Mouse (Mus musculus) liver, adult 2 months (tissue): ENCODE results near the gene Insr. TPM values are rescaled to one million over a fixed set of nuclear protein-coding genes. Genes with fewer than 3 reads are reported as not detected.

ENCODE experiments used
- DNase-seq: peaks from one replicate; pipeline ENCODE4 v3.0.0-alpha.2; 2011; ENCODE audit warnings: low read depth, low spot score; ENCODE audit errors: extremely low read depth
- H3K27ac ChIP-seq: fragments of 200-500 bp; replicated peaks from 2 replicates; pipeline ENCODE4 v1.5.1; 2012; ENCODE audit warnings: low read depth, mild to moderate bottlenecking, control low read depth, inconsistent platforms, low read length; ENCODE audit not compliant: insufficient read depth
- H3K27me3 ChIP-seq: fragments of 200-500 bp; 2 replicates; pipeline ENCODE4 v1.6.1; 2012; ENCODE audit warnings: mild to moderate bottlenecking, moderate library complexity, low read length, inconsistent platforms; ENCODE audit not compliant: control insufficient read depth, insufficient read depth
- H3K36me3 ChIP-seq: fragments of 200-500 bp; 2 replicates; pipeline ENCODE4 v1.6.1; 2012; ENCODE audit warnings: low read length, inconsistent platforms; ENCODE audit not compliant: control insufficient read depth, insufficient read depth
- H3K4me1 ChIP-seq: fragments of 200-500 bp; 2 replicates; pipeline ENCODE4 v1.6.1; 2011; ENCODE audit warnings: low read length; ENCODE audit not compliant: control insufficient read depth, insufficient read depth
- H3K4me3 ChIP-seq: fragments of 200-500 bp; 2 replicates; pipeline ENCODE4 v1.5.1; 2011; ENCODE audit warnings: low read depth, mild to moderate bottlenecking, control low read depth, low read length, moderate library complexity; ENCODE audit not compliant: insufficient read depth
- H3K79me2 ChIP-seq: fragments of 200-500 bp; 2 replicates; pipeline ENCODE4 v1.6.1; 2012; ENCODE audit warnings: inconsistent platforms, mild to moderate bottlenecking, low read length, moderate library complexity; ENCODE audit not compliant: control insufficient read depth, insufficient read depth
- H3K9ac ChIP-seq: fragments of 200-500 bp; 2 replicates; pipeline ENCODE4 v1.6.1; 2012; ENCODE audit warnings: low read depth, mild to moderate bottlenecking, control low read depth, inconsistent platforms, low read length
- CTCF ChIP-seq: fragments of 200-500 bp; IDR thresholded peaks from 2 replicates; pipeline ENCODE4 v1.5.1; 2011; ENCODE audit warnings: low read depth, low read length, control low read depth
- POLR2A ChIP-seq: fragments of 200-500 bp; IDR thresholded peaks from 2 replicates; pipeline ENCODE4 v1.6.1; 2011; ENCODE audit warnings: low read length, control low read depth; ENCODE audit not compliant: insufficient read depth; ENCODE audit errors: extremely low read depth
- WGBS: fragments of 180-500 bp; shearing (Covaris S2); methylation state at CpG from one replicate; pipeline ENCODE4 v1.1.7; 2018; 5-methylcytosine and 5-hydroxymethylcytosine counted together
- polyA plus RNA-seq: library from polyadenylated mRNA; depleted of rRNA; stranded (reverse); fragments of >200 nt; gene quantifications from 2 replicates; pipeline ENCODE4 v1.2.3, GENCODE M21; 2012
- total RNA-seq: library from RNA; depleted of rRNA; stranded (reverse); fragments of >200 nt; gene quantifications from 2 replicates; pipeline ENCODE4 v1.2.3, GENCODE M21; 2014

Gene Insr
- total and polyA plus RNA-seq, 2 experiments = 28.5 to 70.0 TPM

GRCm38 (mm10) chr8:3220502-3220901, 58.9 kb downstream of the Insr start:
- Histone ChIP-seq H3K79me2 (peaks cover 23% of the 10 kb centered on the region; the same call in 1 of the 2 replicates), H3K27ac (peak overlapping the region; percentile 79), H3K27me3 (no peaks in the 10 kb centered on the region), H3K9ac (0 out of 2 replicates have a peak overlapping the region, but pooled peaks have one; percentile 17), H3K4me1 (peaks cover 39% of the 10 kb centered on the region), H3K4me3 (peak overlapping the region; percentile 13; the same call in 1 of the 2 replicates), H3K36me3 (no peaks in the 10 kb centered on the region)
- DNase-seq = peak; percentile 61
- TF ChIP-seq POLR2A (no peak), CTCF (no peak)
- WGBS = 12% methylated on average over 9 of the region's 9 CpGs

- peaks cover 22% of the 10 kb centered on the region for H3K79me2 ChIP-seq
- peak overlapping the region; percentile 79 for H3K27ac ChIP-seq
- H3K27me3 ChIP-seq = no peaks in the 10 kb centered on the region
- 29% methylated on average over 12 of the region's 12 CpGs for WGBS
- no peaks in the 10 kb centered on the region for H3K36me3 ChIP-seq
- TF ChIP-seq CTCF (no peak), POLR2A (no peak)
- peaks cover 44% of the 10 kb centered on the region for H3K4me1 ChIP-seq
- H3K9ac ChIP-seq = no peak overlapping the region
- H3K4me3 ChIP-seq = no peak overlapping the region
- peak; percentile 71 for DNase-seq
Observed at GRCm38 (mm10) chr8:3219921-3220411, 59.5 kb downstream of the Insr start.

DNA sequence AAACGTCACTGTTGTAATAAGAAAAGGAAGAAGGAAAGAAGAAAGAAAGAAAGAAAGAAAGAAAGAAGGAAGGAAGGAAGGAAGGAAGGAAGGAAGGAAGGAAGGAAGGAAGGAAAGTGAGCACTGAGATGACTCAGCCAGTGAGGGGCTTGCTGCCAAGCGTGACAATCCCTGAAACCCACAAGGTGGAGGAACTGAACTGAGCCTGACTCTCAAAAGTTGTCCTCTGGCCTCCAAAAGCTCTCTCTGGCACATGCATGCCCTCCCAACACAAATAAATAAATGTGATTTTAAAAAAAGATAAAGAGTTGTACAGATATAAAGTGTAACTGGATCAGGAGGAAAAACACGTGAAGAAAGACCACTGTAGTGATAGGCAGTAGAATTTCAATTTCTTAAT, 60.2 kb downstream of the Insr start:
- no peak for TF ChIP-seq POLR2A
- peaks cover 47% of the 10 kb centered on the region for H3K4me1 ChIP-seq
- H3K27me3 ChIP-seq = no peaks in the 10 kb centered on the region
- no peak overlapping the region for H3K27ac ChIP-seq
- 36% methylated on average over 3 of the region's 3 CpGs for WGBS
- no peak overlapping the region for H3K9ac ChIP-seq
- peak; percentile 65 for DNase-seq
- no peaks in the 10 kb centered on the region for H3K36me3 ChIP-seq
- H3K79me2 ChIP-seq = peaks cover 27% of the 10 kb centered on the region
- no peak overlapping the region for H3K4me3 ChIP-seq

DNA sequence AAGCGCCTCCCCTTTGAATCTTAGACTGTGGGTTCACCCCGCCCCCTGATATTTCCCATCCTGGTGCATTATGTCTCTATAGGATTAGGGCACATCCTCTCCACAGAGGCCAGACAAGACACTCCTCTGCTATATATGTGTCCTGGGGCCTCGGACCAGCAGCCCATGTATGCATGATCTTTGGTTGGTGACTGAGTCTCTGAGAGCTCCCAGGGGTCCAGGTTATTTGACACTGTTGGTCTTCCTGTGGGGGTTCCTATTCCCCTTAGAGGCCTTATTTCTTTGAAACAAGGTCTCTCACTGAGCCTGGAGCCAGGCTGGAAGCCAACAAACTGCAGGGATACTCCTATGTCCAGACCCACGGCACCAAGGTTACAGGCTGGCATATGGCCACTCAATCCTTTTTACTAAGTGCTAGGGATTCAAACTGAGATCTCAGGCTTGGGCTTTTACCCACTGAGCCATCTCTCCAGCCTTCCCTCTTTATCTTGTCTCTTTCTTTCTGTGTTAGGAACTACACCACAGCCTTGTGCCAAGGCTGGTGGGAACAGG, 62.8 kb downstream of the Insr start:
- peak overlapping the region; percentile 60 for H3K27ac ChIP-seq
- WGBS = 49% methylated on average over 4 of the region's 4 CpGs
- peak; percentile 65 for DNase-seq
- H3K9ac ChIP-seq = no peak overlapping the region
- TF ChIP-seq POLR2A = no peak
- no peak for TF ChIP-seq CTCF
- peaks cover 36% of the 10 kb centered on the region for H3K79me2 ChIP-seq
- H3K36me3 ChIP-seq = no peaks in the 10 kb centered on the region
- H3K4me3 ChIP-seq = no peak overlapping the region
- H3K4me1 ChIP-seq = peaks cover 48% of the 10 kb centered on the region
- no peaks in the 10 kb centered on the region for H3K27me3 ChIP-seq

- Histone ChIP-seq H3K4me1 (peaks cover 50% of the 10 kb centered on the region), H3K27ac (peak overlapping the region; percentile 61), H3K27me3 (no peaks in the 10 kb centered on the region), H3K79me2 (peaks cover 39% of the 10 kb centered on the region), H3K4me3 (no peak overlapping the region), H3K9ac (no peak overlapping the region), H3K36me3 (no peaks in the 10 kb centered on the region; the same call in 1 of the 2 replicates)
- peak; percentile 95 for DNase-seq
- TF ChIP-seq POLR2A (no peak), CTCF (no peak)
Observed at GRCm38 (mm10) chr8:3215561-3215960, 63.9 kb downstream of the Insr start.

DNA sequence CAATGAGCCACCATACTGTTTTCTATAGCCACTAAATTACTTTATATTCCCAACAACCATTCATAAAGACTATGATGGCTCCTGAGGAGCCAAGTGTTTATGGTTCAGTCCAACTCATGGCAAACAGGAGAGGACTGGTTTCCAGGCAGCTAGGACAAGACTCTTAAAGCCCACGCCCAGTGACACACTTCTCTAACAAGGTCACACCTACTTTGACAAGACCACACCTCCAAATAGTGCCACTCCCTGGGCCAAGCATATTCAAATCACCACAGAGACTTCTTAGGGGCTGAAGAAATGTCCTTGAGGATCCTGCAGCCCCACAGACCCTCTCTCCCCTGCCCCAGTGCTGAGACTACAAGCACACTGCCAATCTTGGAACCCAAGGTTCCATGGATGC, 64.8 kb downstream of the Insr start:
- Histone ChIP-seq H3K27me3 (no peaks in the 10 kb centered on the region), H3K27ac (peak overlapping the region; percentile 61), H3K4me1 (peaks cover 43% of the 10 kb centered on the region), H3K4me3 (no peak overlapping the region), H3K9ac (no peak overlapping the region), H3K79me2 (peaks cover 39% of the 10 kb centered on the region), H3K36me3 (no peaks in the 10 kb centered on the region; the same call in 1 of the 2 replicates)
- TF ChIP-seq CTCF (no peak), POLR2A (no peak)
- 93% methylated on average over 1 of the region's 1 CpGs for WGBS
- no peak for DNase-seq
